Mouse (Mus musculus) stomach, postnatal 0 days (tissue): Measurements from ENCODE around the gene E2f4. TPM values are rescaled to one million over a fixed set of nuclear protein-coding genes. Genes with fewer than 3 reads are reported as not detected.

ENCODE experiments used
- ATAC-seq: fragments of 200-750 bp; cut with Nextera tagmentation; 2 replicates; pipeline ENCODE4 v1.8.0; 2017; ENCODE audit not compliant: low FRiP score, low TSS enrichment
- DNase-seq: peaks from one replicate; pipeline ENCODE4 v3.0.0-alpha.2; 2016; ENCODE audit warnings: low spot score
- H3K27ac ChIP-seq: fragments of 300-500 bp; sonication (generic); replicated peaks from 2 replicates; pipeline ENCODE4 v1.5.1; 2014; ENCODE audit warnings: mild to moderate bottlenecking, control low read depth
- H3K27me3 ChIP-seq: fragments of 300-500 bp; sonication (generic); 2 replicates; pipeline ENCODE4 v1.6.1; 2014; ENCODE audit warnings: low read length; ENCODE audit not compliant: control insufficient read depth, insufficient read depth
- H3K36me3 ChIP-seq: fragments of 300-500 bp; sonication (generic); 2 replicates; pipeline ENCODE4 v1.6.1; 2014; ENCODE audit warnings: low read length, mixed read lengths; ENCODE audit not compliant: control insufficient read depth, insufficient read depth
- H3K4me1 ChIP-seq: fragments of 300-500 bp; sonication (generic); replicated peaks from 2 replicates; pipeline ENCODE4 v1.6.1; 2014; ENCODE audit warnings: antibody characterized with exemption; ENCODE audit not compliant: control insufficient read depth, insufficient read depth
- H3K4me2 ChIP-seq: fragments of 300-500 bp; sonication (generic); replicated peaks from 2 replicates; pipeline ENCODE4 v1.6.1; 2014; ENCODE audit warnings: low read depth, mild to moderate bottlenecking, control low read depth, moderate library complexity
- H3K4me3 ChIP-seq: fragments of 300-500 bp; sonication (generic); 2 replicates; pipeline ENCODE4 v1.5.1; 2014; ENCODE audit warnings: low read depth, low read length, control low read depth
- H3K9ac ChIP-seq: fragments of 300-500 bp; sonication (generic); 2 replicates; pipeline ENCODE4 v1.6.1; 2014; ENCODE audit warnings: mild to moderate bottlenecking, low read length, control low read depth, mixed read lengths
- H3K9me3 ChIP-seq: fragments of 300-500 bp; sonication (generic); 2 replicates; pipeline ENCODE4 v1.6.1; 2016; ENCODE audit warnings: low read length; ENCODE audit not compliant: control insufficient read depth
- CTCF ChIP-seq: IDR thresholded peaks from 2 replicates; pipeline ENCODE4 v1.5.1; 2016; ENCODE audit warnings: antibody characterized with exemption, low read depth, mild to moderate bottlenecking, moderate library complexity
- EP300 ChIP-seq: optimal IDR thresholded peaks from 2 replicates; pipeline ENCODE3; 2016; ENCODE audit warnings: antibody characterized with exemption
- whole genome bisulfite sequencing: fragments of 180-500 bp; shearing (Covaris S2); extraction: QIAGEN DNeasy Blood & Tissue Kit; methylation state at CpG from one replicate; pipeline ENCODE4 v1.1.7; 2014; 5-methylcytosine and 5-hydroxymethylcytosine counted together
- polyA plus RNA-seq: library from polyadenylated mRNA; unstranded; fragments of >200 nt; fragmentation: Nextera tagmentation; extraction: Ambion mirVana; gene quantifications from 2 replicates; pipeline ENCODE4 v1.2.1, GENCODE M21; 2015

E2f4 gene
- polyA plus RNA-seq, 1 experiment from 2014 or later, result 31.0 TPM

- peak; percentile 39 for DNase-seq
Observed at GRCm38 (mm10) chr8:105268342-105269074, 29.0 kb upstream of the E2f4 start.

GRCm38 (mm10) chr8:105269075-105269458, 28.4 kb upstream of the E2f4 start:
- Histone ChIP-seq H3K4me1 (0 out of 2 replicates have a peak, but pooled peaks cover 9% of the 10 kb centered on the region), H3K4me3 (peak overlapping the region; percentile 40), H3K27ac (no peak overlapping the region; the same call in 1 of the 2 replicates), H3K9ac (peak overlapping the region; percentile 48), H3K36me3 (no peaks in the 10 kb centered on the region; the same call in 1 of the 2 replicates), H3K9me3 (no peaks in the 10 kb centered on the region), H3K4me2 (peak overlapping the region; percentile 73), H3K27me3 (peaks cover 4% of the 10 kb centered on the region; the same call in 1 of the 2 replicates)
- WGBS, result 23% methylated on average over 8 of the region's 10 CpGs
- TF ChIP-seq CTCF, result no peak
- no peak for TF ChIP-seq EP300
- DNase-seq (no peak), ATAC-seq (peak; percentile 7; the same call in 1 of the 2 replicates)

More at GRCm38 (mm10) chr8:105268342-105269074, 29.0 kb upstream of the E2f4 start:
- no peaks in the 10 kb centered on the region; the same call in 1 of the 2 replicates for H3K36me3 ChIP-seq
- ATAC-seq, result no peak
- H3K9ac ChIP-seq, result peak overlapping the region; percentile 35
- 0 out of 2 replicates have a peak, but pooled peaks cover 9% of the 10 kb centered on the region for H3K4me1 ChIP-seq
- TF ChIP-seq CTCF (no peak), EP300 (no peak)
- H3K4me3 ChIP-seq, result peak overlapping the region; percentile 40
- H3K4me2 ChIP-seq, result peak overlapping the region; percentile 73
- H3K9me3 ChIP-seq, result no peaks in the 10 kb centered on the region
- H3K27me3 ChIP-seq, result peaks cover 4% of the 10 kb centered on the region; the same call in 1 of the 2 replicates
- 14% methylated on average over 65 of the region's 65 CpGs for WGBS
- H3K27ac ChIP-seq, result no peak overlapping the region; the same call in 1 of the 2 replicates

- WGBS, result 2% methylated on average over 42 of the region's 42 CpGs
- peak within 1 kb of the TSS; percentile 40 for H3K4me3 ChIP-seq
- H3K9ac ChIP-seq, result peak within 1 kb of the TSS; percentile 48
- ATAC-seq (peak; percentile 45), DNase-seq (peak; percentile 74)
- no peak for TF ChIP-seq CTCF
- TF ChIP-seq EP300, result no peak
- no peaks in the 10 kb centered on the region for H3K9me3 ChIP-seq
- H3K4me2 ChIP-seq, result peak within 1 kb of the TSS; percentile 73
- H3K27ac ChIP-seq, result no peak within 1 kb of the TSS; the same call in 1 of the 2 replicates
- H3K27me3 ChIP-seq, result peaks cover 4% of the 10 kb centered on the region; the same call in 1 of the 2 replicates
- H3K36me3 ChIP-seq, result no peaks in the 10 kb centered on the region; the same call in 1 of the 2 replicates
- H3K4me1 ChIP-seq, result 0 out of 2 replicates have a peak, but pooled peaks cover 9% of the 10 kb centered on the region
Observed at GRCm38 (mm10) chr8:105269461-105269947, 28.0 kb upstream of the E2f4 start, which contains the start of gene Hsf4. Gene Hsf4 (plus strand): TSS chr8:105269801.

- 0 out of 2 replicates have a peak, but pooled peaks have one; percentile 1 for ATAC-seq
Observed at GRCm38 (mm10) chr8:105270101-105270915, 27.2 kb upstream of the E2f4 start.

GRCm38 (mm10) chr8:105270916-105271186, 26.6 kb upstream of the E2f4 start:
- H3K36me3 ChIP-seq, result no peaks in the 10 kb centered on the region; the same call in 1 of the 2 replicates
- peaks cover 5% of the 10 kb centered on the region; the same call in 1 of the 2 replicates for H3K4me1 ChIP-seq
- H3K9ac ChIP-seq, result no peak overlapping the region
- 12% methylated on average over 11 of the region's 11 CpGs for WGBS
- H3K4me2 ChIP-seq, result no peak overlapping the region
- H3K4me3 ChIP-seq, result no peak overlapping the region
- ATAC-seq (no peak), DNase-seq (no peak)
- TF ChIP-seq CTCF (no peak), EP300 (no peak)
- no peak overlapping the region for H3K27ac ChIP-seq
- peaks cover 4% of the 10 kb centered on the region; the same call in 1 of the 2 replicates for H3K27me3 ChIP-seq
- H3K9me3 ChIP-seq, result no peaks in the 10 kb centered on the region

More at GRCm38 (mm10) chr8:105270101-105270915, 27.2 kb upstream of the E2f4 start:
- Histone ChIP-seq H3K27ac (no peak overlapping the region), H3K4me1 (0 out of 2 replicates have a peak, but pooled peaks cover 5% of the 10 kb centered on the region), H3K4me2 (peak overlapping the region; percentile 73), H3K36me3 (no peaks in the 10 kb centered on the region; the same call in 1 of the 2 replicates), H3K4me3 (peak overlapping the region; percentile 40), H3K9ac (no peak overlapping the region), H3K27me3 (peaks cover 4% of the 10 kb centered on the region; the same call in 1 of the 2 replicates), H3K9me3 (no peaks in the 10 kb centered on the region)
- TF ChIP-seq CTCF (no peak), EP300 (no peak)
- peak; percentile 40 for DNase-seq
- 13% methylated on average over 39 of the region's 39 CpGs for WGBS
